Mouse (Mus musculus) bone marrow macrophage, adult 2 months (primary cell): ENCODE measurements at regions not wholly inside any gene's neighbourhood (a gene's known extent, or its start where the extent isn't known, plus 50 kb on each side); places are given as distances from the start of the nearest gene placed in this dataset.

ENCODE experiments used
- CTCF ChIP-seq: IDR thresholded peaks from 2 replicates; pipeline ENCODE4 v1.5.1; 2012; ENCODE audit warnings: low read depth, mild to moderate bottlenecking, low read length, moderate library complexity
- POLR2A ChIP-seq: IDR thresholded peaks from 2 replicates; pipeline ENCODE4 v1.6.1; 2012; ENCODE audit warnings: mild to moderate bottlenecking, low read depth, low read length, borderline replicate concordance

GRCm38 (mm10) chr3:149820670-149821069 is 830.3 kb upstream of the Adgrl2 start:
- no peak for TF ChIP-seq POLR2A
- TF ChIP-seq CTCF: no peak
